9 mouse cellular contexts compared by ENCODE assay signal in the genomic region with DNA sequence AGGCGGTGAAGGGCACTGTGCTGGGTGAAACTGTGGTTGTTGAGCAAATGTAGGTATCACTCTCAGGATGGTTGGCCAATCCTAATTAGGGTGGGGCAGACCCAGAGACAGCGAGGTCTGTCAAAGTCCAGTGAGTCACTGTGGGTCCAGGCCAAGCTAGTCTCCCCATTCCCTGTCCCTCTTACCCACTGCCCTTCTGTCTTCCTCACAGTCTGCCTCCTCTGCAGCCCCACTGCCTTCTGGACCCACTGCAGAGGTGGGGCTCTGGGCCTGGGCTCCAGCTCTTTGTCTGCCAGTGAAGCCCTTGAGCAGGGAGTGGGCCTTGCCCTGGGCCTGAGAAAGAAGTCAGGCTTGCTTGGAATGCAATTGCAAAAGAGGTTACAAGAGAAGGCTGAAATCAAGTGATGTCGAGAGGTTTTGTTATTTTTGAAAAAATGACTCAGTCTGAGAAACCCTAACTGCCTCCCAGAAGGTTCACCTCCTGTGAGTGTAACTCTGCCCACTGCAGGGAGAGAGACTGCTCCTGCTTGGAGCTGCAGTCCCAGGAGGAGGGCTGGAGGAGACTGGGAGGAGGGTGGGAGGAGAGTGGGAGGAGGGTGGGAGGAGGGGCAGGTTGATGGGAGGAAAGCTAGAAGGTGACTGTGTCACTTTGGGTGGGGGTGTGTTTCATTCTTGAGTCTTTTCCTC.
DNase-seq lines count a peak whose midpoint lies in the region; ATAC-seq lines count a peak whose summit lies in the region.
"Had no signal": no experiment of that assay in that cellular context is flagged by ENCODE, and none has a peak within 500 bp of the region (broad histone marks: within the 10 kb centered on the region; RNA-seq: fewer than 3 reads in every experiment).

No protein-coding gene starts in this region.

- H3K4me3 ChIP-seq in embryonic facial prominence, embryonic 15.5 days (replicated peaks) = no peak overlapping the region
- H3K4me3 ChIP-seq in midbrain, embryonic 14.5 days (replicated peaks; ENCODE audit: low read depth, low read length) = no peak overlapping the region
- H3K4me3 ChIP-seq: hindbrain, embryonic 15.5 days had no signal

- H3K9ac ChIP-seq in embryonic facial prominence, embryonic 15.5 days = no peak overlapping the region
- H3K9ac ChIP-seq in midbrain, embryonic 14.5 days (replicated peaks; ENCODE audit: low read length) = no peak overlapping the region
- H3K9ac ChIP-seq: hindbrain, embryonic 15.5 days had no signal

- peaks cover 7% of the 10 kb centered on the region; the same call in 1 of the 2 replicates for H3K4me1 ChIP-seq in embryonic facial prominence, embryonic 15.5 days
- H3K4me1 ChIP-seq in midbrain, embryonic 14.5 days (ENCODE audit: control insufficient read depth, insufficient read depth, low read length) = no peaks in the 10 kb centered on the region

- H3K9me3 ChIP-seq in embryonic facial prominence, embryonic 15.5 days (replicated peaks) = no peaks in the 10 kb centered on the region
- H3K9me3 ChIP-seq in midbrain, embryonic 14.5 days (ENCODE audit: control insufficient read depth, low read length) = no peaks in the 10 kb centered on the region
- H3K9me3 ChIP-seq: hindbrain, embryonic 15.5 days had no signal

- peak; percentile 20 for DNase-seq in retina, postnatal 1 day
- no peak for DNase-seq in retina, embryonic 14.5 days (ENCODE audit: low spot score)
- peak; percentile 81 to 85 for DNase-seq in lung, adult 18-20 months
- DNase-seq in urinary bladder, postnatal 36 days (ENCODE audit: low spot score in 2 of 2) = peak; percentile 13 to 31
- DNase-seq in cerebellum, postnatal 4 days (ENCODE audit: low spot score in 2 of 2) = no peak
- DNase-seq in midbrain, embryonic 14.5 days = no peak

- H3K27ac ChIP-seq in embryonic facial prominence, embryonic 15.5 days (replicated peaks) = peak overlapping the region; percentile 69
- H3K27ac ChIP-seq in midbrain, embryonic 14.5 days (replicated peaks; ENCODE audit: low read depth, low read length) = no peak overlapping the region
- H3K27ac ChIP-seq: hindbrain, embryonic 15.5 days had no signal

- WGBS in embryonic facial prominence, embryonic 15.5 days = 62% methylated on average over 3 of the region's 3 CpGs
- 73% methylated on average over 3 of the region's 3 CpGs for WGBS in midbrain, embryonic 14.5 days

- no peaks in the 10 kb centered on the region for H3K27me3 ChIP-seq in embryonic facial prominence, embryonic 15.5 days
- H3K27me3 ChIP-seq in midbrain, embryonic 14.5 days (ENCODE audit: control insufficient read depth, insufficient read depth, low read length) = no peaks in the 10 kb centered on the region
- H3K27me3 ChIP-seq: hindbrain, embryonic 15.5 days had no signal

- 0 out of 2 replicates have a peak, but pooled peaks have one; percentile 63 for ATAC-seq in embryonic facial prominence, embryonic 15.5 days (ENCODE audit: insufficient number of reproducible peaks, low FRiP score, low TSS enrichment, low read depth)
- ATAC-seq in inflammation-experienced regulatory T-cells, adult 6 months = no peak
- no peak for ATAC-seq in midbrain, embryonic 14.5 days (ENCODE audit: low FRiP score, low TSS enrichment)

- no peaks in the 10 kb centered on the region for H3K36me3 ChIP-seq in embryonic facial prominence, embryonic 15.5 days
- H3K36me3 ChIP-seq in midbrain, embryonic 14.5 days (ENCODE audit: control insufficient read depth, insufficient read depth, low read length) = no peaks in the 10 kb centered on the region
- H3K36me3 ChIP-seq: hindbrain, embryonic 15.5 days had no signal

- no peak overlapping the region for H3K4me2 ChIP-seq in embryonic facial prominence, embryonic 15.5 days (replicated peaks)
- no peak overlapping the region for H3K4me2 ChIP-seq in midbrain, embryonic 14.5 days (ENCODE audit: low read length)
- H3K4me2 ChIP-seq: hindbrain, embryonic 15.5 days had no signal

Comparison
In these comparisons a context has a peak if more than half of its experiments do, and no peak if none do; other contexts are left out.
1. DNase-seq: peak in retina, postnatal 1 day (single experiment), lung, adult 18-20 months (2 of 2) and urinary bladder, postnatal 36 days (2 of 2); none in retina, embryonic 14.5 days (single experiment), cerebellum, postnatal 4 days (0 of 2) and midbrain, embryonic 14.5 days (single experiment).